Mouse (Mus musculus) MEL (cell line): ENCODE data around the gene Eva1b. TPM values are rescaled to one million over a fixed set of nuclear protein-coding genes. Genes with fewer than 3 reads are reported as not detected.

Experiments used
- DNase-seq: peaks from one replicate; pipeline ENCODE4 v3.0.0; 2011; ENCODE audit warnings: low read depth, low spot score
- H3K27ac ChIP-seq: 2 replicates; pipeline ENCODE4 v1.5.1; 2012; ENCODE audit warnings: low read depth, mild to moderate bottlenecking, control low read depth, low read length, moderate library complexity; ENCODE audit not compliant: control insufficient read depth
- H3K27me3 ChIP-seq, 2 experiments: fragments of 150-350 bp in 1 of 2; sonication (generic) in 1 of 2; 2 replicates each; pipeline ENCODE4 v1.6.1; 2012; ENCODE audit warnings: low read length in 2 of 2, mild to moderate bottlenecking in 2 of 2, improper control_type of control experiment in 1 of 2, moderate library complexity in 1 of 2; ENCODE audit not compliant: insufficient read depth in 2 of 2, control insufficient read depth in 1 of 2
- H3K36me3 ChIP-seq, 2 experiments: 2 replicates each; pipeline ENCODE4 v1.6.1; 2012 to 2014; ENCODE audit warnings: low read length in 2 of 2, improper control_type of control experiment in 1 of 2, inconsistent platforms in 1 of 2, mild to moderate bottlenecking in 1 of 2; ENCODE audit not compliant: insufficient read depth in 2 of 2, control insufficient read depth in 1 of 2
- H3K4me1 ChIP-seq, 2 experiments: fragments of 150-350 bp in 1 of 2; sonication (generic) in 1 of 2; 2 replicates each; pipeline ENCODE4 v1.6.1; 2012; ENCODE audit warnings: low read length in 2 of 2, improper control_type of control experiment in 1 of 2, mild to moderate bottlenecking in 1 of 2; ENCODE audit not compliant: insufficient read depth in 2 of 2, control insufficient read depth in 1 of 2
- H3K4me3 ChIP-seq, 2 experiments: fragments of 150-350 bp in 1 of 2; sonication (generic) in 1 of 2; 2 replicates each; pipeline ENCODE4 v1.5.1; 2012; ENCODE audit warnings: low read depth in 2 of 2, low read length in 2 of 2, mild to moderate bottlenecking in 2 of 2, moderate library complexity in 2 of 2, control low read depth in 1 of 2, improper control_type of control experiment in 1 of 2; ENCODE audit not compliant: control insufficient read depth in 1 of 2, insufficient read depth in 1 of 2
- H3K79me2 ChIP-seq: 2 replicates; pipeline ENCODE4 v1.6.1; 2012; ENCODE audit warnings: mild to moderate bottlenecking, low read length, moderate library complexity; ENCODE audit not compliant: control insufficient read depth, poor library complexity, insufficient read depth
- H3K9ac ChIP-seq: 2 replicates; pipeline ENCODE4 v1.6.1; 2012; ENCODE audit warnings: low read depth, mild to moderate bottlenecking, control low read depth, low read length, moderate library complexity; ENCODE audit not compliant: control insufficient read depth, poor library complexity, severe bottlenecking
- H3K9me3 ChIP-seq: fragments of 150-350 bp; sonication (generic); replicated peaks from 2 replicates; pipeline ENCODE4 v1.6.1; 2012; ENCODE audit warnings: mild to moderate bottlenecking, low read length, improper control_type of control experiment, moderate library complexity; ENCODE audit not compliant: insufficient read depth
- CHD1 ChIP-seq: IDR thresholded peaks from 2 replicates; pipeline ENCODE4 v1.6.1; 2012; ENCODE audit warnings: low read depth, mild to moderate bottlenecking, inconsistent platforms, low read length, improper control_type of control experiment
- E2F4 ChIP-seq: IDR thresholded peaks from 2 replicates; pipeline ENCODE4 v1.6.1; 2011; ENCODE audit warnings: low read depth, low read length, improper control_type of control experiment, borderline replicate concordance
- ELF1 ChIP-seq: IDR thresholded peaks from 2 replicates; pipeline ENCODE4 v1.6.1; 2014; ENCODE audit warnings: low read depth, mild to moderate bottlenecking, inconsistent platforms, low read length, improper control_type of control experiment, moderate library complexity
- ETS1 ChIP-seq: IDR thresholded peaks from 2 replicates; pipeline ENCODE4 v1.6.1; 2012; ENCODE audit warnings: low read depth, mild to moderate bottlenecking, inconsistent platforms, low read length, improper control_type of control experiment, moderate library complexity
- GABPA ChIP-seq: IDR thresholded peaks from 2 replicates; pipeline ENCODE4 v1.6.1; 2012; ENCODE audit warnings: low read depth, mild to moderate bottlenecking, inconsistent platforms, low read length, improper control_type of control experiment, moderate library complexity
- GATA1 ChIP-seq: IDR thresholded peaks from 2 replicates; pipeline ENCODE4 v1.6.1; 2011; ENCODE audit warnings: low read depth, low read length, improper control_type of control experiment
- JUND ChIP-seq: IDR thresholded peaks from 2 replicates; pipeline ENCODE4 v1.6.1; 2011; ENCODE audit warnings: low read depth, mild to moderate bottlenecking, improper control_type of control experiment, low read length
- MAX ChIP-seq: IDR thresholded peaks from 2 replicates; pipeline ENCODE4 v1.6.1; 2011; ENCODE audit warnings: low read length, improper control_type of control experiment
- MEF2A ChIP-seq: IDR thresholded peaks from 2 replicates; pipeline ENCODE4 v1.6.1; 2014; ENCODE audit warnings: low read depth, mild to moderate bottlenecking, inconsistent platforms, low read length, improper control_type of control experiment; ENCODE audit not compliant: poor library complexity, insufficient replicate concordance, severe bottlenecking; ENCODE audit errors: extremely low read depth
- MYC ChIP-seq: IDR thresholded peaks from 2 replicates; pipeline ENCODE4 v1.6.1; 2011; ENCODE audit warnings: low read depth, mild to moderate bottlenecking, low read length, improper control_type of control experiment, moderate library complexity
- NELFE ChIP-seq: IDR thresholded peaks from 2 replicates; pipeline ENCODE4 v1.6.1; 2011; ENCODE audit warnings: low read depth, low read length, improper control_type of control experiment
- NRF1 ChIP-seq: IDR thresholded peaks from 2 replicates; pipeline ENCODE4 v1.6.1; 2014; ENCODE audit warnings: low read depth, mild to moderate bottlenecking, inconsistent platforms, low read length, improper control_type of control experiment, moderate library complexity; ENCODE audit not compliant: poor library complexity, insufficient read depth, severe bottlenecking
- RAD21 ChIP-seq: IDR thresholded peaks from 2 replicates; pipeline ENCODE4 v1.6.1; 2011; ENCODE audit warnings: mild to moderate bottlenecking, low read depth, low read length, improper control_type of control experiment
- SIN3A ChIP-seq: IDR thresholded peaks from 2 replicates; pipeline ENCODE4 v1.6.1; 2012; ENCODE audit warnings: low read length, improper control_type of control experiment, inconsistent platforms
- SMC3 ChIP-seq: IDR thresholded peaks from 2 replicates; pipeline ENCODE4 v1.6.1; 2011; ENCODE audit warnings: low read depth, low read length, improper control_type of control experiment
- UBTF ChIP-seq: IDR thresholded peaks from 2 replicates; pipeline ENCODE4 v1.6.1; 2012; ENCODE audit warnings: low read depth, mild to moderate bottlenecking, inconsistent platforms, low read length, improper control_type of control experiment, moderate library complexity, borderline replicate concordance; ENCODE audit not compliant: insufficient read depth
- USF2 ChIP-seq, 2 experiments: IDR thresholded peaks; 2 replicates each; pipeline ENCODE4 v1.6.1; 2011 to 2012; ENCODE audit warnings: improper control_type of control experiment in 2 of 2, low read length in 2 of 2, borderline replicate concordance in 1 of 2, inconsistent platforms in 1 of 2, low read depth in 1 of 2, mild to moderate bottlenecking in 1 of 2; ENCODE audit not compliant: insufficient read depth in 1 of 2
- ZC3H11A ChIP-seq: IDR thresholded peaks from 2 replicates; pipeline ENCODE4 v1.6.1; 2012; ENCODE audit warnings: low read depth, mild to moderate bottlenecking, inconsistent platforms, low read length, improper control_type of control experiment
- ZMIZ1 ChIP-seq: IDR thresholded peaks from 2 replicates; pipeline ENCODE4 v1.6.1; 2012; ENCODE audit warnings: low read depth, mild to moderate bottlenecking, inconsistent platforms, low read length, improper control_type of control experiment, moderate library complexity
- ZNF384 ChIP-seq: IDR thresholded peaks from 2 replicates; pipeline ENCODE4 v1.6.1; 2012; ENCODE audit warnings: low read depth, mild to moderate bottlenecking, inconsistent platforms, low read length, improper control_type of control experiment
- polyA plus RNA-seq, 2 experiments: library from polyadenylated mRNA; stranded (reverse) in 1 of 2; unstranded in 1 of 2; fragments of >175 nt in 1 of 2; fragments of >200 nt in 1 of 2; gene quantifications; 2 replicates each; pipeline versions ENCODE4 v1.2.1 to v1.2.4; 2012; ENCODE audit warnings: low replicate concordance in 2 of 2, low read depth in 1 of 2; ENCODE audit not compliant: insufficient read length in 2 of 2, insufficient read depth in 1 of 2, missing spikeins in 1 of 2
- total RNA-seq: library from RNA; depleted of rRNA; stranded (reverse); fragments of 300-350 nt; gene quantifications from 2 replicates; pipeline ENCODE4 v1.2.3, GENCODE M21; 2012

Gene Eva1b
- total and polyA plus RNA-seq, 3 experiments, result 9.6 to 12.2 TPM; not detected in 1

DNA sequence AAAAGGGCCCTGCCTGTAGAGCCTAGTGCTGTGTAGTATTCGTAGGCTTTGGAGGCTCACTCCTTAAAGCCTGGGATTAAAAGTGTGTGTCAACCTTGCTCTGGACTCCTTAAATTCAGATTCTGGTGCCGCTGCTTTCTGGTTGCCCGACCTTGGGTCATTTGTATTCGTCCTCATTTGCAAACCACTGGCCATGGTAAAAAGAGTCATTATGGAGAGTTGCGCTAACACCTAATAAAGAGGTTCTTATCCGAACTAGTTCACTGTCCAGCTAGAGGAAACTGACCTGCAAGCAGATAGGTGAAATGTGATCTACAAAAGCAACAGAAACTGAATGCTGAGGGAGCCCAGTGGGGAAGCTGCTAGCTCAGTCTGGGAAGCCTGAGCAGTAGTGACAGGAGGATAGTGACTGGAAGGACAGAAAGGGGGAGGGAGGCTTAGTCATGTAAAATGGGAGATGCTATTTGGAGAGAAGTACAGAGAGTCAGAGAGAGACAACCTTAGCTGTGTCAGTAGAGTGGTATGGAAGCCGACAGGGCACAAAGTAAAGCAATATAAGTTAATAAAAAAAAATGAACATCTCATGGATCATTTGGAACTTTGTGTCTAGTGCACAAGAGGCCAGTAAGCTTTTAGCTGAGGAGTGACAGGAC, 42.3 kb upstream of the Eva1b start:
- Histone ChIP-seq H3K4me1 (peaks cover 13 to 54% of the 10 kb centered on the region in 2 experiments), H3K36me3 (peaks cover 0 to 43% of the 10 kb centered on the region in 2 experiments; a peak in 2 of 4 replicates), H3K79me2 (peaks cover 56% of the 10 kb centered on the region), H3K9ac (peak overlapping the region; percentile 45), H3K9me3 (no peaks in the 10 kb centered on the region), H3K27ac (peak overlapping the region; percentile 50), H3K27me3 (no peaks in the 10 kb centered on the region), H3K4me3 (peak overlapping the region; percentile 84 to 93)
- DNase-seq, result no peak
- TF ChIP-seq ZC3H11A (no peak), ZNF384 (no peak), ELF1 (no peak), SMC3 (no peak), NRF1 (no peak), SIN3A (no peak), JUND (no peak), MAX (no peak)

DNA sequence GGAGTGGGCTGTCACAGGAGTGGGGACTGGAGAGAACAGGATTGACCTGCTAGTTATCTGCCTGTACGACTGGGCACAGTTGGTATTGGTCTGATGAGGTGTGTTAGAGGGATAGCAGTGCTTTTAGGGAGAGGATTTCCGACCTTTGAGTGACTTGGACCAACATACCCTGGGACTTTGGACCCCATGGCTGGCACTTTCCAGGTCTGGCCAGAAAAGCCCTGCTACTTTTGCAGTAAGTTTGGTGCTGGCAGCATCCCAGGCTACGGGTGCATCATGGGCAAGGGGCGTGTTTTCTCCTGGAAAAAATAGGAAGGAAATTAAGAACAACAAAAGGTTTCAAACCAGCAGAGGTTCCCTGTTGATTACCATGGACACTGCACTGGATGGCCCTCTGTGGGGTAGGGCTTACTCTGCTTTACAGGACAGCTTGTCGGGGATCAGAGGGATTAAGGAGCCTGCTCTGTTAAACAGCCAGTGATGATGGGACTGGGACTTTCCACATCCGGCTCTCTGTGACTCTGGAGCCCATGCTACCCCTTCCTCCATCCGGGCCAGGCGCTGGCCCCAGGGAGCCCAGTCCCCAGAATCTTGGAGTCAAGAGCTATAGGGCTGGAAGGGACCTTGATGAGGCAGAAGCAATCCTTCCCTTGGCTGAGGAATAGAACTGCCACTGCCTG, 39.3 kb upstream of the Eva1b start:
- peaks cover 14 to 48% of the 10 kb centered on the region in 2 experiments for H3K4me1 ChIP-seq
- no peak overlapping the region for H3K4me3 ChIP-seq
- peaks cover 73% of the 10 kb centered on the region for H3K79me2 ChIP-seq
- peaks cover 0 to 43% of the 10 kb centered on the region in 2 experiments; a peak in 2 of 4 replicates for H3K36me3 ChIP-seq
- TF ChIP-seq MEF2A (no peak), ZMIZ1 (no peak), CHD1 (no peak), JUND (no peak), ETS1 (no peak), GATA1 (no peak), MYC (no peak), GABPA (no peak), UBTF (no peak), SMC3 (no peak), USF2 (IDR thresholded peaks at IDR 0.05; ENCODE audit: borderline replicate concordance in 1 of 2, insufficient read depth in 1 of 2, low read depth in 1 of 2, low read length in 2 of 2) (no peak), MAX (no peak), NELFE (no peak), E2F4 (no peak), RAD21 (no peak)
- no peaks in the 10 kb centered on the region for H3K9me3 ChIP-seq
- no peaks in the 10 kb centered on the region for H3K27me3 ChIP-seq
- DNase-seq, result no peak
- no peak overlapping the region for H3K9ac ChIP-seq
- no peak overlapping the region for H3K27ac ChIP-seq
